Mouse (Mus musculus) left cerebral cortex, adult 18-20 months (tissue): ENCODE results near the gene Cpm. TPM values are rescaled to one million over a fixed set of nuclear protein-coding genes. Genes with fewer than 3 reads are reported as not detected.
"Not testable (repeated sequence)": the region's sequence is repeated elsewhere in the genome, so short reads cannot be mapped to it uniquely, and the experiment has no call there.

Source experiments
- DNase-seq, 2 experiments: peaks; one replicate each; pipeline ENCODE4 v3.0.0; 2021 to 2022; ENCODE audit warnings: low spot score in 2 of 2, mixed read lengths in 1 of 2
- total RNA-seq, 2 experiments: library from RNA; stranded (reverse); gene quantifications; 2 replicates each; pipeline ENCODE4 v1.2.3; 2021

The Cpm gene
- total RNA-seq, 2 experiments from 2014 or later, result 4.2 TPM

GRCm38 (mm10) chr10:117697561-117698115 lies 68.3 kb downstream of the Cpm start:
- no peak for DNase-seq

- no peak for DNase-seq
Observed at GRCm38 (mm10) chr10:117698313-117699138, 69.2 kb downstream of the Cpm start.

- no peak for DNase-seq
Observed at GRCm38 (mm10) chr10:117699914-117700313, 70.6 kb downstream of the Cpm start.

- no peak for DNase-seq
Observed at GRCm38 (mm10) chr10:117700450-117700849, 71.2 kb downstream of the Cpm start.

- no peak for DNase-seq
Observed at GRCm38 (mm10) chr10:117701034-117701829, 71.9 kb downstream of the Cpm start.

- no peak for DNase-seq
Observed at GRCm38 (mm10) chr10:117702024-117702833, 72.9 kb downstream of the Cpm start.

GRCm38 (mm10) chr10:117703506-117703905 lies 74.2 kb downstream of the Cpm start:
- no peak for DNase-seq

GRCm38 (mm10) chr10:117704314-117704963 lies 75.1 kb downstream of the Cpm start:
- DNase-seq, result not testable (repeated sequence)

- no peak for DNase-seq
Observed at GRCm38 (mm10) chr10:117704964-117705335, 75.7 kb downstream of the Cpm start.

- DNase-seq, result no peak
Observed at GRCm38 (mm10) chr10:117705806-117706205, 76.5 kb downstream of the Cpm start.

- no peak for DNase-seq
Observed at GRCm38 (mm10) chr10:117706440-117706839, 77.1 kb downstream of the Cpm start.

GRCm38 (mm10) chr10:117707114-117707838 lies 78.0 kb downstream of the Cpm start:
- no peak for DNase-seq

- no peak for DNase-seq
Observed at GRCm38 (mm10) chr10:117708376-117708775, 79.1 kb downstream of the Cpm start.

- no peak for DNase-seq
Observed at GRCm38 (mm10) chr10:117708856-117709255, 79.6 kb downstream of the Cpm start.

GRCm38 (mm10) chr10:117709326-117709830 lies 80.1 kb downstream of the Cpm start:
- no peak for DNase-seq

GRCm38 (mm10) chr10:117709930-117710603 lies 80.8 kb downstream of the Cpm start:
- DNase-seq, result peak; percentile 45 to 65

- DNase-seq, result peak; percentile 96 to 99
Observed at GRCm38 (mm10) chr10:117710604-117711141, 81.4 kb downstream of the Cpm start, which contains the start of gene Mdm2. Gene Mdm2 (minus strand): TSS chr10:117710758.

GRCm38 (mm10) chr10:117711408-117711807 lies 82.1 kb downstream of the Cpm start:
- no peak for DNase-seq
